ENCODE assay signal across 9 mouse cellular contexts in the genomic region with DNA sequence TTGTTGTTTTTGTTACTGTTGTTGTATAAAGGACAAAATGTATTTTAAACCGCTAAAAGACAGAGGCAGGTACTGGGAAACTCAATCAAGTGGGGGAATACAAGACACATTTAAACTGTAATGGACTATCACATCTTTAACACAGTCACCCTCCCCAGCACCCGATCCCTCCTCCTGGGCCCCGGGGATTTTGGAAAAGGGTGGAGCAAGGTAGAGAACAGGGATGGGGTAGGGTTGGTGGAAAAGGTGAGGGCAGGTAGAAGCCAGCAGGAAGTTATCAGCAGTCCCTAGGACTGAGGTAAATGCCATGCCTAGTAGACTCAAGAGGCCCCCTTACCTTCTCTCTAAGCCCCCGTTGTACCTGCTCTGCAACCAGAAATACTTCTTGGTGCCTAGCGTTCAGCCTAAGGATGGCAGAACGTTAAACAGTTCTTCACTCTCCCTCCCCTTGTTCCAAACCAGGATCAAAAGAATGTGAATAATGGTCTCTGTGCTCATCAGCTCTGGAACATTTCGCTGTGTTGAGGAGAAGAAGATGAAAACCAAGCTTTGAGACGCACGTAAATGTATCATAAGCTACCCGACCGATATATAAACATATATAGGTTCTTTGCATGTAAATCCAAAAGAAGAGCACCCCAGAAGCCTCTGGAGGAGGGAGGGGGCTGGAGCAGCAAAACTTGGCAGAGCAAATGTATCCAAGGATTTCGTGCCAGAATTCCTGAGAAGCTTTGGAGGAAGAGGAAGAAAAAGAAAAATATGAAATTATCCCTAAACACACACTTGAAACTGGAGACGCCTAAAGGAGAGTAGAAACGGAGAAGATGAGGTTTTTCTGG. TPM values are rescaled to one million over a fixed set of nuclear protein-coding genes. Genes with fewer than 3 reads are reported as not detected.
DNase-seq lines count a peak whose midpoint lies in the region; ATAC-seq lines count a peak whose summit lies in the region.
"Had no signal": no experiment of that assay in that cellular context is flagged by ENCODE, and none has a peak within 500 bp of the region (broad histone marks: within the 10 kb centered on the region; RNA-seq: fewer than 3 reads in every experiment).

Gene Nlgn1, minus strand, starts transcription at position 61 of the 839 bp plus-strand sequence.

- peak within 1 kb of the TSS; percentile 50 for H3K4me3 ChIP-seq in heart, embryonic 15.5 days
- peak within 1 kb of the TSS; percentile 71 for H3K4me3 ChIP-seq in embryonic facial prominence, embryonic 10.5 days
- H3K4me3 ChIP-seq in intestine, embryonic 15.5 days (replicated peaks): peak within 1 kb of the TSS; percentile 48
- peak within 1 kb of the TSS; percentile 61 for H3K4me3 ChIP-seq in midbrain, embryonic 12.5 days

- H3K4me1 ChIP-seq in heart, embryonic 15.5 days (replicated peaks): peaks cover 20% of the 10 kb centered on the region
- H3K4me1 ChIP-seq in embryonic facial prominence, embryonic 10.5 days: peaks cover 14% of the 10 kb centered on the region
- 0 out of 2 replicates have a peak, but pooled peaks cover 5% of the 10 kb centered on the region for H3K4me1 ChIP-seq in intestine, embryonic 15.5 days (replicated peaks)
- peaks cover 12% of the 10 kb centered on the region for H3K4me1 ChIP-seq in midbrain, embryonic 12.5 days

- H3K9me3 ChIP-seq in heart, embryonic 15.5 days (replicated peaks): no peaks in the 10 kb centered on the region
- H3K9me3 ChIP-seq in embryonic facial prominence, embryonic 10.5 days: no peaks in the 10 kb centered on the region
- H3K9me3 ChIP-seq in intestine, embryonic 15.5 days: no peaks in the 10 kb centered on the region
- H3K9me3 ChIP-seq in midbrain, embryonic 12.5 days: no peaks in the 10 kb centered on the region

- peak within 1 kb of the TSS; percentile 21; the same call in 1 of the 2 replicates for H3K9ac ChIP-seq in heart, embryonic 15.5 days
- H3K9ac ChIP-seq in intestine, embryonic 15.5 days: peak within 1 kb of the TSS; percentile 45
- H3K9ac ChIP-seq in midbrain, embryonic 12.5 days (replicated peaks): peak within 1 kb of the TSS; percentile 80

- peaks cover 45% of the 10 kb centered on the region for H3K27me3 ChIP-seq in heart, embryonic 15.5 days
- H3K27me3 ChIP-seq in embryonic facial prominence, embryonic 10.5 days (replicated peaks; ENCODE audit: low read depth, poor library complexity, severe bottlenecking): peaks cover 68% of the 10 kb centered on the region
- peaks cover 22% of the 10 kb centered on the region for H3K27me3 ChIP-seq in intestine, embryonic 15.5 days (replicated peaks)
- peaks cover 29% of the 10 kb centered on the region for H3K27me3 ChIP-seq in midbrain, embryonic 12.5 days

- no peak for ATAC-seq in heart, embryonic 15.5 days (replicated peaks; ENCODE audit: insufficient number of reproducible peaks, insufficient read depth, low FRiP score, low read depth)
- 0 out of 2 replicates have a peak, but pooled peaks have one; percentile 26 for ATAC-seq in intestine, embryonic 15.5 days
- ATAC-seq in midbrain, embryonic 12.5 days (ENCODE audit: low FRiP score, low read depth): no peak
- ATAC-seq in cerebellum, adult (ENCODE audit: insufficient number of reproducible peaks, low FRiP score, low TSS enrichment): no peak

- no peak within 1 kb of the TSS for H3K27ac ChIP-seq in heart, embryonic 15.5 days
- peak within 1 kb of the TSS; percentile 75 for H3K27ac ChIP-seq in embryonic facial prominence, embryonic 10.5 days (replicated peaks)
- no peak within 1 kb of the TSS for H3K27ac ChIP-seq in intestine, embryonic 15.5 days
- H3K27ac ChIP-seq in midbrain, embryonic 12.5 days (replicated peaks): peak within 1 kb of the TSS; percentile 84

- WGBS in heart, embryonic 15.5 days: 6% methylated on average over 14 of the region's 14 CpGs
- 1% methylated on average over 14 of the region's 14 CpGs for WGBS in embryonic facial prominence, embryonic 10.5 days
- WGBS in intestine, embryonic 15.5 days: 2% methylated on average over 14 of the region's 14 CpGs
- whole genome bisulfite sequencing in midbrain, embryonic 12.5 days: under 1% methylated on average over 14 of the region's 14 CpGs

- peak within 1 kb of the TSS; percentile 87 for H3K4me2 ChIP-seq in heart, embryonic 15.5 days
- H3K4me2 ChIP-seq in intestine, embryonic 15.5 days (replicated peaks): peak within 1 kb of the TSS; percentile 93
- H3K4me2 ChIP-seq in midbrain, embryonic 12.5 days (replicated peaks): peak within 1 kb of the TSS; percentile 89

- no peak for DNase-seq in heart, adult 18-20 months
- peak; percentile 25 for DNase-seq in embryonic facial prominence, embryonic 10.5 days (ENCODE audit: low spot score)
- DNase-seq in right cerebral cortex, postnatal 25 days: no peak
- no peak for DNase-seq in cerebellum, adult 11 months

- H3K36me3 ChIP-seq in heart, embryonic 15.5 days: no peaks in the 10 kb centered on the region
- H3K36me3 ChIP-seq in embryonic facial prominence, embryonic 10.5 days (replicated peaks): no peaks in the 10 kb centered on the region
- H3K36me3 ChIP-seq in intestine, embryonic 15.5 days: no peaks in the 10 kb centered on the region
- H3K36me3 ChIP-seq in midbrain, embryonic 12.5 days: no peaks in the 10 kb centered on the region

RNA-seq across cellular contexts. Expression of gene Nlgn1, which starts in this region (rescaled TPM):
- 0.21 and 1.1 TPM in 2 replicates for polyA plus RNA-seq in heart, embryonic 15.5 days (2015; fragmentation: Nextera tagmentation; extraction: Ambion mirVana)
- total RNA-seq in heart, adult 18-20 months (2021): not detected
- polyA plus RNA-seq in embryonic facial prominence, embryonic 10.5 days (2016; fragmentation: Nextera tagmentation; extraction: Ambion mirVana): 0.96 and 1.2 TPM in 2 replicates
- 1.7 and 2.1 TPM in 2 replicates for polyA plus RNA-seq in intestine, embryonic 15.5 days (2015; fragmentation: Nextera tagmentation; extraction: Ambion mirVana)
- polyA plus RNA-seq in midbrain, embryonic 12.5 days (2016; fragmentation: Nextera tagmentation; extraction: Ambion mirVana): 8.9 and 10.3 TPM in 2 replicates
- total RNA-seq: MEL had no signal

Comparison
In these comparisons a context has a peak if more than half of its experiments do, and no peak if none do; other contexts are left out.
1. H3K27ac ChIP-seq: peak in embryonic facial prominence, embryonic 10.5 days (single experiment) and midbrain, embryonic 12.5 days (single experiment); none in heart, embryonic 15.5 days (single experiment) and intestine, embryonic 15.5 days (single experiment).
2. H3K9ac ChIP-seq: peak in every context shown above with its lines; median percentile 80 in midbrain, embryonic 12.5 days; 45 in intestine, embryonic 15.5 days; 21 in heart, embryonic 15.5 days.
3. Peak in every context shown above with its lines, with median percentiles within 50 percentile points of each other: H3K4me2 ChIP-seq and H3K4me3 ChIP-seq.